21 mouse cellular contexts compared by ENCODE assay signal in genomic region chr12:109518413-109519021, GRCm38 (mm10).
A peak's percentile ranks its signal among the peaks of the same experiment; 100 is the strongest.
DNase-seq lines count a peak whose midpoint lies in the region; ATAC-seq and TF ChIP-seq lines count a peak whose summit lies in the region.
"Had no signal": no experiment of that assay in that cellular context is flagged by ENCODE, and none has a peak within 500 bp of the region (broad histone marks: within the 10 kb centered on the region; RNA-seq: fewer than 3 reads in every experiment).

No protein-coding gene starts in this region.

- TF ChIP-seq CTCF in lung, adult 2 months (IDR thresholded peaks at IDR 0.05; ENCODE audit: insufficient read depth, low read length) = no peak

- H3K27me3 ChIP-seq in hindbrain, embryonic 12.5 days = 0 out of 2 replicates have a peak, but pooled peaks cover 3% of the 10 kb centered on the region
- 0 out of 2 replicates have a peak, but pooled peaks cover 2% of the 10 kb centered on the region for H3K27me3 ChIP-seq in hindbrain, embryonic 16.5 days (replicated peaks; ENCODE audit: control insufficient read depth, insufficient read depth, low read length)
- H3K27me3 ChIP-seq in embryonic facial prominence, embryonic 12.5 days = no peaks in the 10 kb centered on the region
- H3K27me3 ChIP-seq in embryonic facial prominence, embryonic 15.5 days = no peaks in the 10 kb centered on the region
- no peaks in the 10 kb centered on the region for H3K27me3 ChIP-seq in limb, embryonic 13.5 days
- H3K27me3 ChIP-seq: heart, embryonic 15.5 days; liver, embryonic 15.5 days; neural tube, embryonic 13.5 days had no signal

- no peak overlapping the region for H3K9ac ChIP-seq in hindbrain, embryonic 12.5 days
- H3K9ac ChIP-seq in hindbrain, embryonic 16.5 days (ENCODE audit: low read depth, low read length) = no peak overlapping the region
- H3K9ac ChIP-seq in embryonic facial prominence, embryonic 12.5 days = peak overlapping the region; percentile 25; the same call in 1 of the 2 replicates
- H3K9ac ChIP-seq in embryonic facial prominence, embryonic 15.5 days = no peak overlapping the region
- H3K9ac ChIP-seq in limb, embryonic 13.5 days = no peak overlapping the region
- H3K9ac ChIP-seq: heart, embryonic 15.5 days; hindbrain, embryonic 13.5 days; liver, embryonic 15.5 days; neural tube, embryonic 13.5 days had no signal

- no peak for ATAC-seq in hindbrain, embryonic 12.5 days (ENCODE audit: low FRiP score)
- ATAC-seq in hindbrain, embryonic 16.5 days = no peak
- no peak for ATAC-seq in embryonic facial prominence, embryonic 12.5 days (ENCODE audit: insufficient number of reproducible peaks, insufficient read depth, low FRiP score, low TSS enrichment)
- ATAC-seq in embryonic facial prominence, embryonic 15.5 days (ENCODE audit: insufficient number of reproducible peaks, low FRiP score, low TSS enrichment, low read depth) = no peak
- ATAC-seq in limb, embryonic 13.5 days (ENCODE audit: low FRiP score, low read depth) = no peak
- no peak for ATAC-seq in erythroid progenitor cell, adult 5-6 weeks (replicated peaks; ENCODE audit: low FRiP score, poor library complexity, severe bottlenecking)

- H3K9me3 ChIP-seq in hindbrain, embryonic 12.5 days (replicated peaks) = no peaks in the 10 kb centered on the region
- no peaks in the 10 kb centered on the region for H3K9me3 ChIP-seq in hindbrain, embryonic 16.5 days (ENCODE audit: control insufficient read depth, low read length)
- H3K9me3 ChIP-seq in embryonic facial prominence, embryonic 12.5 days = no peaks in the 10 kb centered on the region
- no peaks in the 10 kb centered on the region for H3K9me3 ChIP-seq in embryonic facial prominence, embryonic 15.5 days (replicated peaks)
- no peaks in the 10 kb centered on the region for H3K9me3 ChIP-seq in limb, embryonic 13.5 days
- H3K9me3 ChIP-seq: heart, embryonic 15.5 days; hindbrain, embryonic 13.5 days; liver, embryonic 15.5 days; megakaryocyte, embryonic 14.5 days; neural tube, embryonic 13.5 days had no signal

- no peak for TF ChIP-seq POLR2A in lung, adult 2 months (IDR thresholded peaks at IDR 0.05; ENCODE audit: borderline replicate concordance, extremely low read depth, low read depth, low read length)

- H3K4me2 ChIP-seq in hindbrain, embryonic 12.5 days (replicated peaks) = no peak overlapping the region
- H3K4me2 ChIP-seq in hindbrain, embryonic 16.5 days (ENCODE audit: low read length) = no peak overlapping the region
- H3K4me2 ChIP-seq in embryonic facial prominence, embryonic 12.5 days (replicated peaks) = no peak overlapping the region
- H3K4me2 ChIP-seq in embryonic facial prominence, embryonic 15.5 days (replicated peaks) = no peak overlapping the region
- H3K4me2 ChIP-seq in limb, embryonic 13.5 days (replicated peaks) = no peak overlapping the region
- H3K4me2 ChIP-seq: heart, embryonic 15.5 days; hindbrain, embryonic 13.5 days; liver, embryonic 15.5 days; neural tube, embryonic 13.5 days had no signal

- no peak for DNase-seq in lung, adult 2 months
- DNase-seq in adrenal gland, postnatal 14 days = no peak
- DNase-seq: cerebellum, postnatal 10 days; heart, adult 11 months; kidney, adult 8-10 months; kidney, postnatal 25 days; lung, postnatal 10 days; right cerebral cortex, postnatal 14 days; thymus, postnatal 4 days had no signal

- H3K36me3 ChIP-seq in hindbrain, embryonic 12.5 days = no peaks in the 10 kb centered on the region
- H3K36me3 ChIP-seq in hindbrain, embryonic 16.5 days (ENCODE audit: control insufficient read depth, insufficient read depth, low read length) = no peaks in the 10 kb centered on the region
- H3K36me3 ChIP-seq in embryonic facial prominence, embryonic 12.5 days = no peaks in the 10 kb centered on the region
- no peaks in the 10 kb centered on the region for H3K36me3 ChIP-seq in embryonic facial prominence, embryonic 15.5 days
- H3K36me3 ChIP-seq in limb, embryonic 13.5 days = no peaks in the 10 kb centered on the region
- H3K36me3 ChIP-seq: G1E; heart, embryonic 15.5 days; hindbrain, embryonic 13.5 days; liver, embryonic 15.5 days; neural tube, embryonic 13.5 days had no signal

- peak overlapping the region; percentile 23; the same call in 1 of the 2 replicates for H3K27ac ChIP-seq in hindbrain, embryonic 12.5 days
- no peak overlapping the region for H3K27ac ChIP-seq in hindbrain, embryonic 16.5 days (ENCODE audit: low read depth, low read length)
- H3K27ac ChIP-seq in embryonic facial prominence, embryonic 12.5 days = peak overlapping the region; percentile 81
- 0 out of 2 replicates have a peak overlapping the region, but pooled peaks have one; percentile 39 for H3K27ac ChIP-seq in embryonic facial prominence, embryonic 15.5 days (replicated peaks)
- peak overlapping the region; percentile 78 for H3K27ac ChIP-seq in limb, embryonic 13.5 days
- H3K27ac ChIP-seq: heart, embryonic 15.5 days; hindbrain, embryonic 13.5 days; liver, embryonic 15.5 days; neural tube, embryonic 13.5 days had no signal

- H3K4me3 ChIP-seq in hindbrain, embryonic 12.5 days = no peak overlapping the region
- no peak overlapping the region for H3K4me3 ChIP-seq in hindbrain, embryonic 16.5 days (ENCODE audit: low read length)
- H3K4me3 ChIP-seq in embryonic facial prominence, embryonic 12.5 days = no peak overlapping the region
- no peak overlapping the region for H3K4me3 ChIP-seq in embryonic facial prominence, embryonic 15.5 days (replicated peaks)
- no peak overlapping the region for H3K4me3 ChIP-seq in limb, embryonic 13.5 days
- H3K4me3 ChIP-seq in lung, adult 2 months (replicated peaks; ENCODE audit: extremely low read depth, low read depth, low read length) = no peak overlapping the region
- H3K4me3 ChIP-seq: heart, embryonic 15.5 days; hindbrain, embryonic 13.5 days; liver, embryonic 15.5 days; megakaryocyte, embryonic 14.5 days; neural tube, embryonic 13.5 days had no signal

- H3K4me1 ChIP-seq in hindbrain, embryonic 12.5 days = peaks cover 19% of the 10 kb centered on the region
- no peaks in the 10 kb centered on the region for H3K4me1 ChIP-seq in hindbrain, embryonic 16.5 days (ENCODE audit: control insufficient read depth, insufficient read depth, low read depth, low read length)
- H3K4me1 ChIP-seq in embryonic facial prominence, embryonic 12.5 days = peaks cover 34% of the 10 kb centered on the region
- H3K4me1 ChIP-seq in embryonic facial prominence, embryonic 15.5 days = peaks cover 45% of the 10 kb centered on the region
- H3K4me1 ChIP-seq in limb, embryonic 13.5 days = peaks cover 65% of the 10 kb centered on the region
- H3K4me1 ChIP-seq in lung, adult 2 months (ENCODE audit: control insufficient read depth, insufficient read depth, low read length) = no peaks in the 10 kb centered on the region

- 17% methylated on average over 7 of the region's 7 CpGs for WGBS in hindbrain, embryonic 12.5 days
- 30% methylated on average over 7 of the region's 7 CpGs for WGBS in hindbrain, embryonic 16.5 days
- WGBS in embryonic facial prominence, embryonic 12.5 days = 3% methylated on average over 7 of the region's 7 CpGs
- 17% methylated on average over 7 of the region's 7 CpGs for whole genome bisulfite sequencing in embryonic facial prominence, embryonic 15.5 days
- WGBS in limb, embryonic 13.5 days = 2% methylated on average over 7 of the region's 7 CpGs
- 47% methylated on average over 7 of the region's 7 CpGs for WGBS in lung, adult 2 months
